Mouse (Mus musculus): Measurements from ENCODE around the gene Lmcd1.

The Lmcd1 gene

DNA sequence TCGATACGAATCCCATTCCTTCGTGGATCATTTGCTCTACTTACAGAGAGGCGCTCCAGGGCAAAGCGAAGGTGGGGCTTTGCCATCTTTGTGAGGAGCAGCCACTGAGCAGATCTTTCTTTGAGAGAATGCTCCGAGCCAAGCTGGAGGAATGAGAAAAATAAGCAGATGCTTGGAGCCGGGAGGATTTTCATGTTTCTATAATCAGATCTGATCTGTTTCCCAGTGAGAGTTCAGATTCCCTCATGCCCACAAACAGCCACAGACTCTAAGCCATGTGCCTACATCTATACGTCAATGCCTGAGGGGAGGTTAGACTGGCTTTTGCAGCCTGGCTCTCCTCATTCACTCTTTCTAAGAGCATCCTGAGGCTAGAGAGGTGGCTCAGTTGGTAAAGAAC lies 87.1 kb downstream of the Lmcd1 start:
- DNase-seq (ENCODE audit: low spot score): no peak

DNA sequence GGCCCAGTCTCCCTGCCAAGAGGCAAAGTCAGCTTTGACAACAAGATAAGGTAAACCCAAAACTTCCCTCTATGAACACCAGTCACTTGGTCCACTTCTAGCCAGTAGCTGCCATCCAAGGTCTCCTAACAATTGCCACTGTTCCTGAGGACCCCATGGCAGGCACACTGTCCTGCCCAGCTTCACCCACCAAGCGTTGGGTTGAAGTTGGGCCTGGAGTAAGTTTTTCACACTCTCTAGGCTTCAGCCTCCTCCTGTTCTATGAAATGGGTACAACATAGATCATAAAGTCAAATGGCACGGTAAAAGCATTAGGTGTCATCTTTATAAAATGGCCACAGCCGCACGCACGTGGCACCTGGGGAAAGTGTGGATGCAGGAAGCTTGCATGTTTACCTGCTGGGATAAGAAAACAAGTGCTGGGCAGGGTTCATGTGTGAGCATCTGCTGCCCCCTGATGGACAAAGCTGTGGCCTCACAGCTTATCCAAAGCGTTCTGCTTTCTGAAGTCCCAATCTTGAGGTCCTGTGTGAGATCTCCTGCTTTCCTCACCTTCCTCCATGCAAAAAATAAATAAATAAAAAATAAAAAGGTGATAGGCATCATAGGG lies 88.9 kb downstream of the Lmcd1 start:
- DNase-seq (ENCODE audit: low spot score): peak; percentile 74

DNA sequence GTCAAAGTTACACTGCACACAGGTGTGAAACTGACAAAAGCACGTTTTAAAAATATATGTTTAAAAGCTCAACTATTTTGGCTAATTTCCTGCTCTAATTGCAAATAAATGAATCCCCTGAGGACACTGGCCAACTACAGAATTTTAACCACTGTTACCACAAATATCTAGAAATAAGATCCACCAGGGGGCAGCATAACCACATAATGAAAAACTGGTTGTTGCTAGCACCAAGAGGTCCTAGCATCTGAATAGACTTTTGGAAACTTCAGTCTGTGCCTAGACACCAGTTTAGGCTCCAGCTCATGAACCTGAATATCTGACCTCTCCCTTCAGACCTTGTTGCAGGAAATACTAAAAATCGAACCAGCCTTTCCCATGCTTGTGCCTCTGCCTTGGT lies 91.0 kb downstream of the Lmcd1 start:
- DNase-seq (ENCODE audit: low spot score): peak; percentile 64

DNA sequence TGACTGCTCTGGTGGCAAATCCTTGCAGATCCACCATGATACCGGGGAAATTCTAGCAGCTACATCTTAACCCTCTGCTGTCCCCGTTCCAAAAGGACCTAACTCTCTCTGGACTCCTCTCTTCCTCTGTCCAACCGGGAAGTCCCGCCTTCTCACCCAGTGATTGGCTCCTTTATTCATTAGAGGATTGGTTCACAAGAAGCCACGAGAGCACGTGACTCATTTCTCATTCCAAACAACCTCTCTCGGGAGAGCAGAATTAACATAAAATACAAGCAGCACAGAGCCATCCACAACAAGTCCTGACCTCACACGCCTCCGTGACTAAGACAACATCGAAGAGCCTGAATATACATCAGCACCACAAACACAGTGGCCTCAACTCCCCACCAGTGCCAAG lies 91.7 kb downstream of the Lmcd1 start:
- no peak for DNase-seq (ENCODE audit: low spot score)

DNA sequence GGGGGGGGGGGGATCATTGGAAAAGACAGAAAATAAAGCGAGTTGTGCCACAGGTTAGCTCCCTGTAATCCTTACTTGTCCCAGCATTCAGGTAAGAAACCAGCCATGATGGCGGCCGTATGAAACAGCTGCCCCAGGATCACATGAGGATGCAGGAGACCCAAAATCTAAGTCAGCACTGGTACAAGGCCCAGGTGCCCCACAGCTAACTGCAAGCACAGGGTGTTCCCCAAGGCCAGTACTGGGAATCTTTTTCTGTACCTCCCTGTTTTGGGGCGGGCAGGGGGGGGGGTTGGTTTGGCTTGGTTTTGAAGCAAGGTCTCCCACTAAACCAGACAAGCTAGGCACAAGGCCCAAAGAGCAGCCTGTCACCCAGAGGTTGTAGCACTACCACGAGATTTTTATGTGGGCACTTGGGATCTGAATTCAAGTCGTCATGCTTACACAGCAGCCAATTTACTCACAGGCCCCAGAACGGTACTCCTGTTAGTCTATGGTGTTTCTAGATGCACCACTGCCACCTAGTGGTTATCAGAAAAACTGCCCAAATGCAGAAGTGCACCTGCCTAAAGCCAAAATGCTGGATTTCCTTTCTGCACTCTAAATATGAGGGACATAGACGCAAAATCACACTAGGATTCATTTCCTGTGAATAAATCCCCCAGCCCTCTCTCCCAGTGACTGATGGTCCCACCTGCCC lies 100.5 kb downstream of the Lmcd1 start:
- DNase-seq (ENCODE audit: low spot score): peak; percentile 78

DNA sequence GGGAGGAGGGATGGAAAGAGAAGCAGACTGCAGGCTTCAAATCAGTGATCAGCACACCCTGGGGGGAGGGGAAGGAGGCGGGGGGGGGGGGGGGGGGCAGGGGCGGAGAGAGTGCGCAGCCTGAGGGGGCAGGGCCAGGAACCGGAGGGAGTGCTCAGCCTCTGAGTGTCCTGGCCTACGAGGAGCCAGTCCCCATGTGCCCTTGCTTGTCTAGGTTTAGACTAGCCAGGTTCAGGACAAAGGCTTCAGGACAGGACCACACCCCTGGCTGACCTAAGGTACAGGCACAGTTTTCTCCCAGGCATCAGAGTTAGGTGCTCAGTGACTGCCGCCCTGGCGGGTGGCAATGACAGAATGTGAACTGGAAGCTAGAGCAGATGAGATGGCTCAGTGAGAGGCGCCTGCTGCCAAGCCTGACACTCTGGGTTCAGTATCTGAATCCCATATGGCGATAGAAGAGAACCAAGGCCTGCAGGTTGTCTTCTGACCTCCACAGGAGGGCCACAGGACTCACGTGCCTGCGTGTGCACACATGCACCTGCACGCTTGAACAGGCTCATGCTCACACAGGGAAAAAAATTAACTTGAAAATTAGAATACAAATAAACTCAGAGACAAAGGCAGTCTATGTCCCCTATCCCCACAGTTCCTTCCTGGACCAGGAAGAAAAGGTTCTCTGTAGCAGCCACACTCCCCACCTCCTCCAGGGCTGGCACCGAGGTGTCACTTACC lies 102.3 kb downstream of the Lmcd1 start:
- no peak for DNase-seq (ENCODE audit: low spot score)

DNA sequence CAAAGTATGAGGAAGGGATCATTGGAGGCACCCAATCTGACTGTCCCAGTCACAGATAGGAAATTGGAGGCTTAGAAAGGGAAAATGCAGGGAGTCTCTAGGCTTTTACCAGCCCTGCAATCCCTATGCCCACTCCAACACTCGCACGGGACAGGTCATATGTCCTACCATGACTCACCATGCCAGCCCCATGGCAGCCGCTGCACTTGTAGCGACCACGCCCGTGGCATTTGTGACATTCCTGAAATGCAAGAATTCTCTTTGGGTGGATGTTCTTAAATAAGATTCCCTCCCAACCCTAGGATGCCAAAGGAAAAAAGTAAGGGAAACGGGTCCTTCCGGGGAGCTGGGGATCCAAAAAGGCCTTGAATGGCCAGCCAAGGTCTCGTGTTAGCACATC lies 105.5 kb downstream of the Lmcd1 start:
- DNase-seq (ENCODE audit: low spot score): no peak

All from embryo, embryonic 10 days (tissue).